Mouse (Mus musculus): ENCODE measurements around the gene Cdk14. TPM values are rescaled to one million over a fixed set of nuclear protein-coding genes. Genes with fewer than 3 reads are reported as not detected.

The Cdk14 gene
- total RNA-seq, 2 experiments from 2014 or later = 160 to 162 TPM

- no peak for DNase-seq (ENCODE audit: low spot score in 2 of 2)
These were observed 214.1 kb downstream of the Cdk14 start for GRCm38 (mm10) chr5:5206012-5206411.

DNA sequence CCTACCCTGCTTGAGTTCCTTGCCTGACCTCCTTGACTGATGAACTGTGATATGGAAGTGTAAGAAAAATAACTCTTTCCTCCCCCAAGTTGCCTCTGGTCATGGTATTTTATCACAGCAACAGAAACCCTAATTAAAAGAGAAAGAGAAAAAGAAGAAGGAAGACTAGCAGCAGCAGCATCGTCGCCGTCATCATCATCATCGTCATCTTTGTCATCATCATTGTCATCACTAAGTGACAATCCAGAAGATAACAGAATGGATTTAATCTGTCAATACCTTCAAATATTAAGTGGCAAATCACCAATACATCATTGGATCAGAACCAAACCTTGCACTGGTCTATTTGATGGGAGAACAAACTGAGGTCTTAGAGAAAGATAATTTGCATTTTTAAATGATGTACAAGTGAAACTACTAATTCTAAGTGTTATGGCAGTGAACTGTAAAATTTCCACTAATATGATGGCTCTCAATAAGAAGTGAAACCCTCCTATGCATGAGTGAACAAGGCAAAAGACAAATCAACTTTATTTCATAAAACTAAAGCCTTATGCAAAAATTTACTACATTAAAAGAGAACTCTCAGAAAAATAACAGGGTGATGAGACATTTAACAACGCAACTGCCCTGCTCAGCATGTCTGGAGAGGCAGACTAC, 225.4 kb downstream of the Cdk14 start:
- DNase-seq (ENCODE audit: low spot score in 2 of 2) = no peak

DNA sequence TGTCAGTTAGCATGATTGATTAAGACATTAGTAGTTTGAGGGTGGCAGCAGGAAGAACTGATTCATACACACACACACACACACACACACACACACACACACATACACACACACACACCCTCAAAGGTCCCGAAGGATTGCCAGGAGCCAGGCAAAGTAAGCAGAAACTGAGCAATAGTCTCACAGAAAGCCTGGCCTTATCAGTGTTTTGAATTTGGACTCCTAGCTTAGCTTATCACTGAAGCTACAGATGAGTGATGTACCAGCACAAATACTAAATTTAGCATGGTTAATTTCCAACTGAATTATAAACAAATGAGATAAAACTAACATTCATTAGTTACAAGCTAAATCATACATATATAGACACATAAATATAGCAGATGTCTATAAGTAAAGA, 230.5 kb downstream of the Cdk14 start:
- no peak for DNase-seq (ENCODE audit: low spot score in 2 of 2)

- no peak for DNase-seq (ENCODE audit: low spot score in 2 of 2)
These were observed 233.9 kb downstream of the Cdk14 start for GRCm38 (mm10) chr5:5185987-5186742.

DNA sequence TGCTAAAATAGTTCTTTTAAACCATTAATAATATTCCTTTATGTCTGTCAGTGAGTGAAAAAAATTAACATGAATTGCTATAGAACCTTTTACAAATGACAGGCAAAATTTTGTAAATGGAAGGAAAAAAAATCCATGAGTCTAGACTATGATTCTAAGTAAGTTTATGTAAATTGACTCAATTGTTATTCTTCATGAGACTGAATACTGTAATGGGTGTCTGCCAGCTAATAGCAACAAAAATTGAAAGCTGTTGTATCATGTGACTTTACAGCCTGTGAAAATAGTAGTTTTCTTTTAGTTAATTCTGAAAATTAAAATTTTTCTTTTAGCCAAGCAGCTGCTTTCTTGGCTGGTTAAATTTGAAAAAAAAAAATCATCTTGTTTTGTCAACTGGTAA, 234.6 kb downstream of the Cdk14 start:
- DNase-seq (ENCODE audit: low spot score in 2 of 2) = no peak

GRCm38 (mm10) chr5:5180711-5181110, 239.4 kb downstream of the Cdk14 start:
- no peak for DNase-seq (ENCODE audit: low spot score in 2 of 2)

- DNase-seq (ENCODE audit: low spot score in 2 of 2) = no peak
These were observed 239.8 kb downstream of the Cdk14 start for GRCm38 (mm10) chr5:5180311-5180710.

DNA sequence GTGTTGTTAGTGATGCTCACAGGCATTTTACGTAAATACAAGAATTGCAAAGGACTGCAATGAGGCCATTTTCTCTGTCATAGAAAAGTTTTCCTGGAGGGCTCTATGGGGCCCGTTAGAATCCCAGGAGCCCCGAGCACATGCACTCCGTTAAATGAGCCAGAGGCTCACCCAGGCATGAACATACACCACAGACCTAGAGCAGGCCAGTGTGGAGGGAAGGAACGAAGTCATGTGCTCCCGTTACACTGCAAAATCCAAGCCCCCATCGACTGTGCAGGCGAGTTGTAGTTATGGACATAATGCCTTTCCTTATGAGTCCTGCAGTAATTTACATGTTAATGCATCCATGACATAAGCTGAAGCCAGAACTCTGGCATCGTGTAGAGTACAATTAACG, 244.1 kb downstream of the Cdk14 start:
- no peak for DNase-seq (ENCODE audit: low spot score in 2 of 2)

- no peak for DNase-seq (ENCODE audit: low spot score in 2 of 2)
These were observed 244.5 kb downstream of the Cdk14 start for GRCm38 (mm10) chr5:5175611-5176010.

GRCm38 (mm10) chr5:5175090-5175489, 245.0 kb downstream of the Cdk14 start:
- DNase-seq (ENCODE audit: low spot score in 2 of 2) = no peak

DNA sequence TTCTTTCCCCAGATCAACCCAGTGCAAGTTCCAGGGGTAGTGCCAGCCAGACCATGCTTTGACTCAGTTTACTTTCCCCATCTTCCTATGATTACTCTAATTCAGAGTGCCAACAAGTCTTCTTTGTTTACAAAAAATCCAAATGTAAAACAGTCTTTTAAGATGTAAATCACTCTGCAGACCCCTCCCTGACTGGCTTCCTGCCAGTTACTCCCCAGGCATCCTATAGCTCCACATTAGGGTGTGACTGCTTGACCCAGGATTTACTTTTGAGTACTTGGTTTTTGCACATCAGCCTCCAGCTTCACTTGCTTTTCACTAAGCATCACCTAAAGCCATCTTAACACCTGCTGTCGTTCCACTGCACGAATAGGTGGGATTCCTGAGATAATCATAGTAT, 254.0 kb downstream of the Cdk14 start:
- no peak for DNase-seq (ENCODE audit: low spot score in 2 of 2)

DNA sequence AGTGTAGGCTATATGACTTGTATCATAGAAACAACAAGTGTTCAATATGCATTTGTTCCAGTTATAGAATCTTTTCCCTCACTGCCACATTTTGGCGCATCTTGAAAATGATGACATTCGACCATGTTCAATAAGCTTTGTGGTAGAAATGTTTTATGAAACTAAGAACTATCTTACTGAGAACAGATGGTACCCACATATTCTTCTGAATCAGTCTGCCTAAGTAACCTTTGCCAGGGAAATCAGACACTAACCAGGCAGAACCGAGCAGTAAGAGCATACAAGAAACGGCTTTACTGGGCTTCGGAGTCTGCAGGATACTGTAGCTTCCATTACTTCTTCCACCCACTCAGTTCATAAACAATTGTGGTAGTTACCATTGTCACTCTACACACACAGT, 255.8 kb downstream of the Cdk14 start:
- DNase-seq (ENCODE audit: low spot score in 2 of 2) = no peak

- no peak for DNase-seq (ENCODE audit: low spot score in 2 of 2)
These were observed 256.3 kb downstream of the Cdk14 start for GRCm38 (mm10) chr5:5163823-5164222.

DNA sequence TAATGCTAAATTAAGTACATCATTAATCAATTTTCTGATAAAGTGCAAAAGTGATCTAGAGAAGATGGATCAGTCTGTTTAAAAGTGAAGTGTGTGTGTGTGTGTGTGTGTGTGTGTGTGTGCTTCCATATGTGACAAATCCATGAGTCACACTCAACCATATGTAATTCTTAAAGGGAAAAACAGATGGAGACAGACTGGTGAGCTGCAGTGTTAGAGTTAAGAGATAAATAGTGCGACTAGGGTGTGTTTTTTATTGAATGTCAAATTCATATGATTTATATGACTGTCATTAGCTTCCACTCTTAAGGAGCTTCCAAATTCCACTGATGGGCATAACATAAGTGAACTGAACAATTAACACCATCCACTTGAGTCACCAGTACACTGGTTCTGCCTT, 260.6 kb downstream of the Cdk14 start:
- DNase-seq (ENCODE audit: low spot score in 2 of 2) = no peak

- no peak for DNase-seq (ENCODE audit: low spot score in 2 of 2)
These were observed 280.3 kb downstream of the Cdk14 start for GRCm38 (mm10) chr5:5139855-5140254.

GRCm38 (mm10) chr5:5134905-5135511, 285.1 kb downstream of the Cdk14 start:
- no peak for DNase-seq (ENCODE audit: low spot score in 2 of 2)

DNA sequence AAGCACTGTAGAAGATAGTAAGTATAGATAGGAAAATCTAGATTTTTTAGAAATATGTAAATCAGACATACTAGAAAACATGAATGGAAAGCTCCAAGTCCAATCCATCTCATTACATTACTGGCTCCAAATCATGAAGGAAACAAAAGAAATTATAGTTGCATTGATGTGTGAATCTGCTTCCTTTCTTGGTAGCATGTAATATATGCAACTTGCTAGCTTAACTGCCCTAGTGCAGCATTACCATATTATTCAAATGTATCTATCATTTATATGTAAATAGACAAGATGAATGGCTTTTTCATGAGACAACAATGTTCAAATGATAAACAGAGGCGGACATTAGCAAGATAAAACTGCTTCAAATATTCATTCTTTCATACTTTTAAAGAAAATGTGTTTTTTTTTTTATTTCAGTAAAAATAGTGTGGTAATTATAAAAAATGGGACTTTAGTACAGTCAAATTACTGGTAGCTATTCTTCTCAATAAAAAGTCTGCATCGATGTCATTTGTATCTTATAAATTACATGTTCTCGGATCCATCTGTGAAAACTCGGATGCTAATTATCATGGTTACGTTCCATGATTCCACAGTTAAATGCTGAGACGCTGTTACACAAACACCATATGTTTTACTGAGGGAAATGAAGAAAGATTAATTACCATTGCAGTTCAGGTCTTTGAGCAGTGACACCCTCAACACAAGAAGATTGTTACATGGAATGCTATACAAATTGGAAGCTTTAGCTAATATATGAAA, 285.8 kb downstream of the Cdk14 start:
- DNase-seq (ENCODE audit: low spot score in 2 of 2) = no peak

DNA sequence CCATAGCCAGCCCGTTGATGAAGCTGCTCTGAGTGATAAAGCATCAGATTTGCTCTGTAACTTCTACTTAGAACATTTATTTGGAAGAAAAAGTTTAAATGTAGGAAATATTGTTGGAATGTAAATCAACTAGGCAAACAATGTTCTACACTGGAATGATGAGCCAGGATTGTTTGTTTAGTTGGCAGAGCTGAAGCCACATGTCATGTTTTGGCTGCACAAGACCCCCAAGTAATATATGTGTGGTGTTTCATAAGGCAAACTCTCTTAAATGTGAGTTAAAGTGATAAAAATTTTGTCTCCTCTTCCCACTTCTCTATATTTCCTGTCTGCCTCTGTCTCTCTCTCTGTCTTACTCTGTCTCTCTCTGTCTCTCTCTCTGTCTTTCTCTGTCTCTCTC, 291.3 kb downstream of the Cdk14 start:
- DNase-seq (ENCODE audit: low spot score in 2 of 2) = no peak

- no peak for DNase-seq (ENCODE audit: low spot score in 2 of 2)
These were observed 295.5 kb downstream of the Cdk14 start for GRCm38 (mm10) chr5:5124645-5125044.

DNA sequence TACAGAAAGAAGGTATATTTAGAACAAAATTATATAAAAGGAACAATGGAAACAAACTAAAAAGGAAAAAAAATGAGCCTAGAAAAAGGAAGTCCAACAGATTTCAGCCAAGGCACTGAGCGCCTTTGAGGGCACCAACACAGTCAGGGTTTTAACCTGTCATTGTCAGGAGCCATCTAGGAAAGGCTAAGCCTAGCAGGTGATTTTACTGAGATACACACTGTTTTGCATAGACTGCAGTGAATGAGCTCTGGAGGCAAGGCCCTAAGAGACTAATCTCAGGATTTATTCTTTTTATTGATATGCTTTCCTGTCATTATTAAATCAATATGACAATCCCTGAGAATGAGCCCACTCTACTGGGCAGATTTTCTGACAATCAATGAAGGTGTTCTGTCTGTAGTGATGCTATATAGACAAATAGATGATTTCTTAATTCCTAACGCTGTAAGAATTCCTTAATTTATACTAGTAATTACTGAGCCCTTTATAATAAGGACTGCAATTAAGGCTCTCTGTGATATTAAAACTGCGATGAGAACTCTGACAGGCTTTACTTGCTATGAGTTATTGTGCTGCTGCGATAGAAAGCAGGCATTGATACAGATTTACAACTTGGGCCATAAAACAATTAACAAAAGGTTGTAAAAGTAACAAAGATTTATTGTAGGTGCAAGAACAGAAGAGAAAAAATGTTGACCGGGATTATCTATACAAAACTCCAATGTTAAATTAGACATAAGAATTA, 303.2 kb downstream of the Cdk14 start:
- no peak for DNase-seq (ENCODE audit: low spot score in 2 of 2)

- no peak for DNase-seq (ENCODE audit: low spot score in 2 of 2)
These were observed 304.6 kb downstream of the Cdk14 start for GRCm38 (mm10) chr5:5115546-5115945.
